Mouse (Mus musculus) adrenal gland, postnatal 36 days (tissue): Measurements from ENCODE around the gene Gtf3c1. TPM values are rescaled to one million over a fixed set of nuclear protein-coding genes. Genes with fewer than 3 reads are reported as not detected.
A peak's percentile ranks its signal among the peaks of the same experiment; 100 is the strongest.

ENCODE experiments used
- DNase-seq, 2 experiments: peaks; one replicate each; pipeline ENCODE4 v3.0.0; 2021; ENCODE audit warnings: mixed read lengths in 1 of 2
- total RNA-seq, 2 experiments: library from RNA; stranded (reverse); gene quantifications; 2 replicates each; pipeline ENCODE4 v1.2.3; 2021

The Gtf3c1 gene
- total RNA-seq, 2 experiments from 2014 or later: 70.2 to 72.3 TPM

DNA sequence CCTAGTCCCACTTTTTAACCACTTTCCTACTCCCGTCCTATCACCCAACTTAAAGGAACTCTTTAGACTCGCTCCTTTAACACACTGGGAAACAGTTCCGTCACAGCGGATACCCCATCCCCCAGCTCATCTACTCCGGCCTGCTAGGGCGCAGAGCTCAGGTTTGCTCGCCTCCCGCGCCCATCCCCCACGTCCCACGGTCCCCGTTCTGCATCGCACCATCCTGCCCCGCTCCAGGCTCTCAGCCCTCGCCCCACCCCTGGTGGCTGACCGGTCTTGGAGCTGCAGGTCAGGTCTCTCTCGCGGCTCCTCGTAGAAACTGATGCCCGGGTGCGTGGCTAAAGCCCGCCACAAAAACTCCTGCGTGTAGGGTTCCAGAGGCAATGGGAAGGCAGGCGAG lies 394 bp downstream of the Gtf3c1 start:
- peak; percentile 73 to 87 for DNase-seq

DNA sequence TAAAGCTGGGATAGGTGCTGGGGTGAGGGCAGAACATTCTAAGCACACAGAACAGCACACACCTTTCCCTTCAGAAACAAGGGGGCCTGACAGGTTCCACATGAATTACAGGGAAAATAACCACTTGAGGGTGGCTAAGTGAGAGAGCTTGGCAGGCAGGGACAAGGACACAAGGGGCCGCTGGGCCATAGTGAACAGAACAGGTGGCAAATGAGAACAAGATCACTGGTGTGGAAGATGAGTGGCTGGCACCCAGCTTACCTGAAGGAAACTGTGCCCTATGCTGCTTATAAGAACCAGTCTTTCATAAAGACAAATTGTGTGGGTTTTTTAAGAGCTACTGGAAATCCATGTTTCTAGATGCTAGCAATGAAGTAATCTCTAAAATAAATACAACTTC lies 4.8 kb downstream of the Gtf3c1 start:
- no peak for DNase-seq

DNA sequence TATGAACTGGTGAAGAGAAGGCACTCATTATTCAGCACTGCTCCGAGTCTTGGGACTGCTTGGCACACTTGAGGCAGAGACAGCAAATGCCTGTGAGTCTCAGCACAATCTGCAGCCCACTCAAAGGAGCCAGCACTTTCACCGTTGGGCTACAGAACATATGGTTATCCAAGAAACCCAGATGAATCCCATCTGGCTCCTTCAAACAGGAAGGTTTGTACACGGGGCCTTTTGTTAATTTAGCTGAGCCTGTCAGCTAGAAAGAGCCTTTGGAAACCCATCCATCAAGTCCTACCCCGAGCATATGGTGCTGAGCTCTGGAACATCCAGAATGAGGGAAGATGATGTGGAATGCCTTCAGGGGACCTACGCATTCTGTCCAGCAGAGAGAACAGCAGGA lies 13.5 kb downstream of the Gtf3c1 start:
- no peak for DNase-seq

DNA sequence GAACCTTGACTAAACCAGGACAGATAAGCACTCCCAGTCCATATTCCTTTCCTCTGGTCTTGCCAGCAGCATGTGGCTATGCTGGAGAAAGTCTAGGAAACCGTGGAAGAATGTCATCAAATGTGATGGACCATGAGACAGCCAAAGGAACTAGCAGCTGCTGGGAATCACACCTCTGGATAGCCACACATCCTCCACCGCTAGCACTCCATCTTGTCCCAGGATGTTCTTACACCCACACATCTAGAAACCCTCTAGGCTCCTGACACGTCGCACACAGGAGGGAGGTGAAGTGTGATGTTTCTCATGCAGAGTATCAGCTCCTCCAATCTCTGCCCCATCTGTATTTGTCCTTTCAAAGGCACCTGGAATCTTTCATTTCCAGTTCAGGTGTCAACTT lies 17.1 kb downstream of the Gtf3c1 start:
- DNase-seq: no peak

DNA sequence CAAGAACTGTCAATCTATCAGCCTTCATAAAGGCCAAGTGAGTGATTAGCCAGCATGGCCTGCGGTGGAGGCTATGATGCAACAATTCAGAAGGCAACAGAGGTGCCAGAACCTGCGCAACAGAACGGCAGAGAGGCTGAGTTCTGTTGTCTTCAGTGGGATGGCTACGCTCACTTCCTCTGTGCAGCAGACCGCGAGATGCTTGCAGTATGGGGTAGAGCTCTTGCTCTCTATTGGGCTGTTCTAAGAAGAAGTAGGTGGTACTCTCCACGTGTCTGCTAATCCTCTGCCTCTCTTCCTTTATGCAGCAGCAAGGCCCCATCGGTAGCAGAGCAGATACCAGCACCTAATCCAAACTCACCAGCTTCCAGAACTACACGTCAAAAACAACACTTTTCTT lies 27.6 kb downstream of the Gtf3c1 start:
- DNase-seq: peak in 1 of 2 experiments; percentile 35

DNA sequence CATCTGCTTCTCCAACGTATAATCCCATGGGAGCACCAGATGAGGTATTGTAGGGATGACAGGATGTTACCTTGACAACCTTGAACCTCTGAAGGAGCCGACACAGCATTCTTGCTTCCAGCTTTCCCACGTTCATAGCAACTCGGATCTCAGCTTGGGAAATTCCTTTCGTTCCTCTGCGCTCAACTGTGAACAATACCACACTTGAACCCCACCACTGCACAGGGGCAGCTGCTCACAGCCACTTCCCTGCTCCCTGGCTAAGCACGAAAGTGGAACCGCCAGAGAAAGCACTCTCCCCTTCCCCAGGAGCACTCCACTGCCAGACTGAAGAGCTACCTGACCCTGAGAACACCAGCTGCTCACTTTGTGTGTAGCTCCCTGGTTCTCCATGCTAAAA lies 28.8 kb downstream of the Gtf3c1 start:
- DNase-seq: no peak

DNA sequence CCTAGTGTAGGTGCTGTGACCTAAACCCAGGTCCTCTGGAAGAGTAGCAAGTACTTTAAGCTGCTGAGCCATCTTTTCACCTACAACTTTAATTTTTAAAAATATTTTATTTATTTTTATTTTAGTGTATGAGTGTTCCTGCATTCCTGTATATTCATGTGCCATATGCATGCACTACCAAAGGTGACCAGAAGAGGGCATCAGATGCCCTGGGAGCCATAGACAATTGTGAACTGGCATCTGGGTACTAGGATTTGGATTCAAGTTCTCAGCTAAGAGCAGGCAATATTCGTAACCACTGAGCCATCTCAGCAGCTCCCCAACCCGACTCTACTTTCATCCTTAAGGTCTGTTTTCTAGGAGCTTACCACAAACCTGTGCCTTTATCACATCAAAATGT lies 32.7 kb downstream of the Gtf3c1 start:
- peak; percentile 36 to 63 for DNase-seq

DNA sequence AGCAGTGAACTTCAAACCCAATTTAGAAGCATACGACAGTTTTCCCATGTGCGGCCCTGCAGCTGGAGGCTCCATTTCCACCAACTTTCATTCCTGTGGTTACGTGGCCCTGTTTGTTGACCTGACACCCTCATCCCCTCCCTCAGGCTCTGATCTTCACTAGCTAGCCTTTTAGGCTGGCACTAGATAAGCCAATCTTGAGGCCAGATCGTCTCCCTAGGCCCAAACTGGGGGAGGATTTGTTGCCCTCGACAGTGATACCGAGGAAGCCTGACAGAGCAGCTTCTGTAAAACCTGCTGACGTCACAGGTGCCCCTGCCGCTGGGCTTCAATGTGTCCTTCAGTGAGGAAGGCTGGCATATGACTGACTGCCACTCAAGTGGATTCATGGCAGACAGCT lies 36.2 kb downstream of the Gtf3c1 start:
- peak in 1 of 2 experiments; percentile 13 for DNase-seq

DNA sequence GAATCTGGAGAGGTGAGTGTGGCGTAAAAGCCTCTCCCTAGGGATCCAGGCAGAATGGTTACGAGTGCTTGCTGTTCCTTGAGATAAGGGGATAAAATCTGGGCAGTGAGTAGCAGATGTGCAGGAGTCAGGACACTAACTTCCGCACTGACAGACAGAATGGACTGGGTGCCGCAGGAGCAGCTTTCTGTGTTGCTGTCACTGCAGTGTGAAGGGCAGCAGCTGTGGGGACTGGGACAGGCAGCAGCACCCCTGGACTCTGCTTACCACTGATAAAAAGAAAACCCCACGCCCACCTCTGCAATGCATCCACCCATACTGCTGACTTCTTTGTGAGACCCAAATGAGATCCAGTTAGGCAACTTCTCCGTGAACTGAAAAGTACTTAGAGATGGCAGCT lies 36.7 kb downstream of the Gtf3c1 start:
- no peak for DNase-seq

DNA sequence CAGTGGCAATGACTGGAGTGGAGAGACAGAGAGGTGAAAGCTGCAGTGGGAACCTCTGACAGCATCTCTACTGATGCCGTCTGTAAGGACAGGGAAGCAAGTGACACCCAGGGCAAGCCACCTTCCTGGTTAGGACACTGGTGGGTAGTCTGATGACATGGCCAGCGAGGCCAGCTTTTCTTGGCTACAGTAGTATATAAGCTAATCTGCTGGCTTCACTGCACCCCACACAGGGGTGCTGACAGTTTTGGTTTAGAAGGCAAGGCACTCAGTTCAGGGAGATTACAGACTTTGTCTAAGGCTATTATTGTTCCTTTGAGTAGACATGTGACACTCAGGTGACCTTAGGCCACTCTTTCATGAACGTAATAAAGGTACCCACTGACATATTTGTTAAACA lies 43.9 kb downstream of the Gtf3c1 start:
- DNase-seq: no peak

DNA sequence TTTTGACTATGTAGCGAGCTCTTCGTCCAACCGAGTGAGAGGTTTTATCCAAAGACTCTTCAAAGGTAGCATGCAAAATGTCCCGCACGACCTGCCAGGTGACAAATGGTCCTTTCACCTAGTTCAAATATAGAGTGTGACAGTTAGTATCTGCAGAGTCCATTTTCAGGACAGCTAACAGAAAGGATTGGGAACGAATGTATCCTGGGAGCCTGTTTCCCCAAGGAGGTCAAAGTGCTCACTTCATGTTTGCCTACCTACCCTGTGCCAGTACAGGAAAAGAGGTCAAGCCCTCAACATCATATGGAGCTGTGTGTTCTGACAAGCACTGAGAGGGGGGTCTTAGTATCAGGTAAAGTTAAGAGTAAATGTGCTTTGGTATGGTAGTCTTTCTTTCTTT lies 50.1 kb downstream of the Gtf3c1 start:
- DNase-seq: no peak

DNA sequence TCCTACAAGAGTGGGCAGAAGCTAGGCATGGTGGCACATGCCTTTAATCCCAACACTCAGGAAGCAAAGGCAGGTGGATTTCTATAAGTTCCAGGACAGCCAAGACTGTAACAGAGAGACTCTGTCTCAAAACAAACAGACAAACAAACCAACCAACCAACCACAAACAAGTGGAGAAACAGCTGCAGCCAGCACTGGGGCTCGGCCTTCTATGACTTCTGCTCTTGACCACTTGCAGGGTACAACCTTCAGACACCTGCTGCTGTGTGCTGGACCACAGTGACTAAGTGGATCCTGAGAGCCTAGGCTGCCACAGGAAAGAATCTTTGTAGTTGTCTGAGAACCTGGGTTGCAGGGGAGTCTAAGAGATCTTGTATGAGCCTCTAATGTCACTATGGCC lies 58.6 kb downstream of the Gtf3c1 start:
- DNase-seq: no peak

DNA sequence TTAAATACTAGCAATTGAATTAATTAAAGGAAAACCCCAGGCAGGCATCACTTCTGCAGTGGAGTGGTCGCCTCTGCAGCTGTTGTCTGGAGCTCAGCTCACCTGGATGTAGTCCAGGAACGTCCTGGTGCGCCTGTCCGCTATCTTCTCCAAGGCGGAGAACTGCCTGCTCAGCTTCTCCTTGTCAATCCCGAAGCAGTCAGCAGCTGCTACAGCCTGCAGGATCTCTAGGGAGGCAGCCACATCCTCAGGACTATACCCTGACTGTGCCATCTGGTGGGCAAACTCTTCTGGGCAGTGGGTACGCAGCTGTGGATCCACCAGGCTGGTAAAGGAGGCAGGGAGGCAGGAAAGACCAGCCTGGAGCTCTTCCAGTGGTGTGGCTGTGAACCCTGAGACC lies 62.2 kb downstream of the Gtf3c1 start:
- DNase-seq: no peak

DNA sequence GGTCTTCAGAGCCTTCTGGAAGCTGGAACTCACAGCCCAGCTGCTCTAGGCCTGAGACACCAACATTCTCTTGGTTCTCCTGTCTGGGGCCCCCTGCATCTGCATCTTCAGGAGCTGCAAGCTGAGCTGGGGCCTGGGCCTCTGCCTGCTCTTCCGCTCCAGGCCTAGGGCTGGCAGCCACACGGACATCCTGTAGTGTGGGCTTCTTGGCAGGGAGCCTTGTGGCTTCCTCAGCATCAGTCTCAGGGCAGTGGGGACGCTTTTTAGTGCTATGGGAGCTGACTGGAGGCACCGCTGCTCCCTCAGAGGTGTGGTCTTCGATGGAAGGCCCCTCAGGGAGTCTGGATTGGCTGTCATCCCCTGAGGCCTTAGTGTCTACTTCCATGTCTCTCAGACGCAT lies 63.7 kb downstream of the Gtf3c1 start:
- peak in 1 of 2 experiments; percentile 36 for DNase-seq

DNA sequence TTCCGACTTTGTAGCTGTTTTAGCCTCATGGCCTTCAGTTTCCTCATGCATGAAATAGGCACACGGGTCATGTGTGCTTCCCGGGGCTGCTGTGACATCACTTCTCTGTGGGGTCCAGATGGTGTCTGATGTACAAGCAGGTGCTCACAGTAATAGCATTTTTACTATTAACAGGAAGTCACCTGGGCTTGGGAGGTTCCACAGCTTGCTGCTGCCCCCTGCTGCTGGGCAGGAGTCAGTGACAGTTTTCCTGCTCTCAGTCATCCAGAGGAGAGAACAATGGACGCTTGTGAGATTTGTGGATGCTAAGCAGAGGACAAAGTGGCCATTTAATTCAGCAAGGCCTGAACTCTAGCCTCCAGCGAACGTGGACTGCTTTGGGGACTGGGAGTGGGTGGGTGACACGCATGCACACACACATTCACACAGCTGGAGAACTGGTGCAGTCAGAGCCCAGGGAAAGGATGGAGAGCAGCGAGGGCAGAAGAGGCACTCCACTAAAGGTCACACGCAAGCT lies 68.7 kb downstream of the Gtf3c1 start:
- peak; percentile 70 to 82 for DNase-seq

DNA sequence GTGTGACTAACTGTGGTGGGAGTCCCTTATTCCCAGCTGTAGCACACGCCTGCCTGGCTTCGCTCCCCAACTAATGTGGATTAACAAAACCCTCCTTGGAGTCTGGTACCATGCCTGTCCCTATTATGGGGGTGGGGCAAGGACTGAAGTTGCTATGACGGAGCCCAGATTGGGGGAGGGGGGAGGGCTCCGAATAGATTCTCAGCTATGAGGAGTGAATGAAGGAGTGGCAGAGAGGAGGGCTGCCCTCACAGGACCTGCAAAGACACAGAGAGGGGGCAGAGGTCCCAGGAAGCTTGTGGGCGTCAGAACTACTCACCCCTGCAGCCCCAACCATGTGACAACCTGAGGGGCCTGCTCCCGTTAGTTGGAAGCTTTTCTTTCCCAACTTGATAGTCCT lies 69.2 kb downstream of the Gtf3c1 start:
- no peak for DNase-seq

DNA sequence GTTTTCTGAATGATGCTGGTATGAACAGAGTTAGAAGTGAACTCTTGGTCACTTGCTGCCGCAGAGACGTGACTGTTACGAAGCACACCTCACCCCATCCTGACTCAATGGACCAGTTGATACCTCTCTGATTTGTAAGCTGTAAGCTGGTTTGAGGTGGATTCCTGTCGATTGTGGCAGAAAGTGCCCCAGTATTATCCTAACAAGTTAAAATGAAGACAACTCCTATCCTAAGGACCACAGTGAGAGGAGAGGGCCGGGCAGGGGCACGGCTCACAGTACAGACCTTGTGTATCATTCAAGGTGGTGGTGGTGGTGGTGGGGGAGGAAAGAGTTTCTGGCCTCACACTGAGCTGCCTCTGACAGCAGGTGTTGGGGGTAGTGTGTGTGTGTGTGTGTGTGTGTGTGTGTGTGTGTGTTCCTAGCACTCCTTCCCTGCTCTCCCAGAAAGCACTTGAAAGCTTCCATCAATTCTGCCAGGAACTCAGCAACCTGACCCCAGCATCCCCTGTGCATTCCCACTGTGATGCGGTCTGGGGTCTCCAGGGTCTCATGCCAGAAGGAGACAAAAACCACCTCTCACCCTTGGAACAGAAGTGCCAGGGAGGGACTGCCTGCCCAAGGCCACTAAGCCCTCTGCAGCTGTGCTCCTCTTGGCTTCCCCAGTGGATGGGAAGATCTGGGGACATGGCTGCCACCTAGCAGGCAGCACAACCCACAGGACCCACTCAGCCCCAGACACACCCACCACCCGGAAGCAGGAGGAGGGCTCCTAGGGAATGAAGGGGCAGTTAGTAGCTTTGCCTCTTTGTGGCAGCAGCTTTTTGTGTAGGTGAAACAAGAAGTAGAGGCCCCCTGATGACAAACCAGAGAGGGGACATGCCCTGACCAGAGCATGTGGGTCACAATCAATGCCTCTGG lies 70.1 kb downstream of the Gtf3c1 start:
- no peak for DNase-seq

DNA sequence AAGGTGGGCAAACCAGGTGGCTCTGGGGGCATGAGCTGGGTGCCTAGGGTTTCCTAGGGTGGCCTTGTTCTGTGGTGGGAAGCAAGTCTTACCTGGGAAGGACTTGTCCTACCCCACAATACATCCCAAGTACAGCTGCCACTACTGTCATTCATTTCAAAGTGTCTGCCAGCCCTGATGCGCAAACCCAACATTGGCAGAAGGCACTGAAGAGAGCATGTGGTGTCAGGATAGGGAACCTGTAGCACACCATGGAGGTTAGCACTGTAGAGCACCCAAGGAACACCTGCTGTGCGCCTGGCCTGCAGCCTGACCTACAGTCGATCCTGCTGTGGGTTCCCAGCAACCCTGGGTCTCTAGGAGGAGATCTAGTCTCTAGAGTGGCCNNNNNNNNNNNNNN lies 76.6 kb downstream of the Gtf3c1 start:
- DNase-seq: no peak

DNA sequence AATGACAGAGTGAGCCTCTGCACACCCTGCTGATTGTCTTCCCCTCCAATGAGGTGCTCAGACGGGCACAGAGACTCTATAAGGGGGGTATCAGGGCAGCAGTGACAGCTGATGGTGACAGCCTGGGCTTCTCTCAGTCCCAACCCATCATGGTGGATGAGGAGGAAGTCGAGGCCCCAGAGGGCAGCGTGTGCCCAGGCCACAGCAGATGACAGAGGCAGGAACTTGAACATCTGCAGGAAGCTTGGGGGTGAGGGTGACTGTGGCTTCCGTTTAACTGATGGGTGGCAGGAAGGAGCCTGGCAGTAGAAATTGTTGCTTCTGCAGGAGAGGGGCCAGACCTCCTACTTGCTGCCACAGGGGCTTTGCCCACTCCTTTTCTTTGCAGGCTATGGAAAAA lies 77.3 kb downstream of the Gtf3c1 start:
- DNase-seq: no peak

DNA sequence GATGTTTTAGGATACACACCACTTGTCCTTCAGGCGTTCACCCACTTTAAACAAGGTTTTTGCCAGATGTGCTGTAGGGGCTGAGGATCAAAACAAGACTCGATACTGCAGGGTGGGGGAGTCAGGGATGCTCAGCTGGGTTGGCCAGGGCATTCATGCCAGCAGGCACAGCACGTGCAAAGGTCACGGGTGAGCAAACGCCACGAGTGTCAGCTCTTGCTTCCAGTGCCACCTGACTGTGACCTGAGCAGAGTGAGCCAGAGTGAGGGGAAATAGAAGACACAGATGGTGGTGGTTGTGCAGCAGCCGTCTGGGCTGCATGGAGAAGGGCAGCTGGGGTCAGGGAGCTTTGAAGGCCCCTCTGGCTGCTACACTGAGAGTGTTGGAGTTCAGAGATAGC lies 81.8 kb downstream of the Gtf3c1 start:
- DNase-seq: no peak

DNA sequence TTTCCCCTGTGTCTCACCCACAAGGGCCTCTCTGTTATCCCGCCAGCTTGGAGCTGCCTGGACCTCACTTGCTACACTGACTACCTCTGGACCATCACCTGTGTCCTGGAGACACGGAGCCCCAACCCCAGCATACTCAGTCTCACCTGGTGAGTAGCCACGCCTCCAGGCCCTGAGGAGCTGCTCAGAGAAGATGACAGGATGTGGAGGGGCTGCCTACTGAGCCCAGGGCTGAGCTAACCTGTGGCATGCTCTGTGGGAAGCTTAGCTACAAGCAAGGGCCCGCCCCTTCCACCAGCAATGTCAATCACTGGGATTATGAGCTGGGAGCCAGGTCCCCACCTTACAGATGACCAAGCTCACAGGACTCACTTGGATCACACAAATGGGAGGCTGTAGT lies 82.4 kb downstream of the Gtf3c1 start:
- no peak for DNase-seq

DNA sequence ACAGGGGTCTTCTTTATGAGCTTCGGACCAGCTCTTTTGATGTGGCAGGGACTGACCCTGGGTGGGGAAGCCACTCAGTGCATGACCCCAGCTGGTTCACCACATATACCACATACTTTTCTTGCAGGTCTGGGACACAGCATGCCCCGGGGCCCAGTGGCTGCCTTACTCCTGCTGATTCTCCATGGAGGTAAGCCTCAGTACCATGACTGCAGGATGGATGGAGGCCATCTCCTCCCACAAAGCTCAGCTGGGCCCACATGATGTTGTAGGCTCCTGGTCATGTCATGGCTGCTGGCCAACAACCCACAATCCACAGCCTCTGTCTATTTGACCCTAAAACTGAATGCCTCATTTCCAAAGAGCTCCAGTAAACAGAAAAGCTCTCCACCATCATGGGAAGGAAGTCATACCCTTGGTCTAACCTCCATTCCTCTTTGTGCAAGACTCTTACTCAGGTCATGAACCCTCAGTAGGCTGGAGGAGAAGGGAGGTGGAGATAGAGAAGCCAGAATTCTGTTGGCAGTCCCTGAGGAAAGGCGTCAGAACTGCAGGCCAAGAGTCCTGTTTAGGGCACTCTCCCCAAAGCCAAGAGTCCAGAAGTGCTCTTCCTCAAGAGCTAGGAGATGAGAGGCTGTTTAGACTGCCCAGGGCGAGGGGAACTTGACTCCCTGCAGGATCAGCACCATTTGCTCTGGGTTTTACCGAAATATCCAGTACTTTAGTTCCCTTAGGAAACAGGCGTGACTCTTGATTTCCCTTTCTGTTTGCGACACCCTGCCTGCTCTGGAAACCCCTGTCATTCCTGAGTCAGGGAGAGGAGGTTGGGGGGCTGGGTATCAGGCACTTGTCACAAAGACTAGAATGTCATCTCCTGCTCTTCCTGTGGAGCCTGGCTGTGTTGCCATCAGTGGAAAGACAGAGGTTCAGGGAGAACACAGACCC lies 84.6 kb downstream of the Gtf3c1 start:
- no peak for DNase-seq

DNA sequence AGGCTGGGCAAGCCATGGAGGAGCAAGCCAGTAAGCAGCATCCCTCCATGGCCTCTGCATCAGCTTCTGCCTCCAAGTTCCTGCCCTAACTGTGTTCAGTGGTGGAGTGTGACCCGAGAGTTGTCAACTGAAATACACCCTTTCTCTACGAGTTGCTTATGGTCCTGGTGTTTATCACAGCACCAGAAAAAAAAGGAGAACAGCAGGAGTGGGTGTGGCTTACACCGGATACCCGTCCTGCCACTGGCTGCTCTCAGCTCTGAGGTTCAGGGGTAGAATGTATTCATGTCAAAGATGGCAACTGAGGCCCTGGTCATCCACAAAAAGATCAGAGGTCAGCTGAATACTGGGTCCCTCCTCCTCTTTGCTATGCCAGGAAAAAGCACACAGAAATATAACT lies 87.5 kb downstream of the Gtf3c1 start:
- no peak for DNase-seq
